Mouse (Mus musculus): ENCODE measurements at regions not wholly inside any gene's neighbourhood (a gene's known extent, or its start where the extent isn't known, plus 50 kb on each side); places are given as distances from the start of the nearest gene placed in this dataset.

DNA sequence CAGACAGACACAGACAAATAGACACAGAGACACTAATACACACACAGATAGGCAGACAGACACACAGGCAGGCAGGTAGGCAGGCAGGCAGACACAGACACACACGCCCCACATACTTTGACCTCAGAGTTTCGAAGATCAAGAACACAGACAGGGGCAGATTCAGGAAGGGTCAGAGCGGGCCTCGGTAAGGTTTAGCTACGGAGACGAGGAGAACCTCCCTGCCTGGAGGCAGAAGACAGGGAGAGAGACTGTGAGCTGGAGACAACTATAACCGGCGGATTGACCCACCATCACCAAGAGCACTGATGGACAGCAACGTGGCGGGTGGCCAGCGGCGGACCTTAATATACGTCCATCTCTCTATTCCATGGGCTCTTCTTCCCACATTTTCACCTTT is 50.1 kb upstream of the Foxp4 start:
- H3K9me3 ChIP-seq (ENCODE audit: control insufficient read depth, low read length): no peaks in the 10 kb centered on the region
- H3K9ac ChIP-seq (ENCODE audit: low read length): peak overlapping the region; percentile 48
- ATAC-seq (ENCODE audit: low FRiP score) (no peak), DNase-seq (ENCODE audit: low spot score, missing footprints) (peak; percentile 94)
- no peaks in the 10 kb centered on the region for H3K36me3 ChIP-seq (ENCODE audit: control insufficient read depth, insufficient read depth, low read length)
- H3K4me3 ChIP-seq (ENCODE audit: low read depth, low read length): peak overlapping the region; percentile 32
- peaks cover 45% of the 10 kb centered on the region for H3K4me1 ChIP-seq (ENCODE audit: control insufficient read depth, insufficient read depth, low read length)
- peaks cover 6% of the 10 kb centered on the region; the same call in 1 of the 2 replicates for H3K27me3 ChIP-seq (ENCODE audit: control insufficient read depth, insufficient read depth, low read length)
- H3K27ac ChIP-seq (ENCODE audit: low read depth, low read length): peak overlapping the region; percentile 64
- whole genome bisulfite sequencing: 2% methylated on average over 13 of the region's 13 CpGs
- peak overlapping the region; percentile 68 for H3K4me2 ChIP-seq

All from midbrain, embryonic 11.5 days (tissue).